Mouse (Mus musculus) thymus, adult 18-20 months (tissue): ENCODE results near the gene Gna15.

ENCODE experiments used
- DNase-seq, 2 experiments: peaks; one replicate each; pipeline ENCODE4 v3.0.0; 2022; ENCODE audit warnings: mixed read lengths in 2 of 2

Gna15 gene

GRCm38 (mm10) chr10:81553807-81554755 lies 30.1 kb upstream of the Gna15 start:
- DNase-seq: no peak

- no peak for DNase-seq
Measured at GRCm38 (mm10) chr10:81553232-81553631, 29.2 kb upstream of the Gna15 start.

- peak; percentile 73 to 87 for DNase-seq
Measured at GRCm38 (mm10) chr10:81551597-81552102, 27.6 kb upstream of the Gna15 start.

GRCm38 (mm10) chr10:81550257-81550656 lies 26.2 kb upstream of the Gna15 start:
- no peak for DNase-seq

GRCm38 (mm10) chr10:81548944-81549343 lies 24.9 kb upstream of the Gna15 start:
- DNase-seq: no peak

GRCm38 (mm10) chr10:81546788-81547571 lies 23.0 kb upstream of the Gna15 start:
- DNase-seq: no peak

- DNase-seq: no peak
Measured at GRCm38 (mm10) chr10:81546332-81546731, 22.3 kb upstream of the Gna15 start.

- peak; percentile 100 for DNase-seq
Measured at GRCm38 (mm10) chr10:81545161-81545747, 21.2 kb upstream of the Gna15 start, which contains the start of gene Gna11. Gna11 (minus strand) TSS chr10:81545190.

- no peak for DNase-seq
Measured at GRCm38 (mm10) chr10:81544296-81545160, 20.5 kb upstream of the Gna15 start.

GRCm38 (mm10) chr10:81543633-81544032 lies 19.6 kb upstream of the Gna15 start:
- no peak for DNase-seq

- DNase-seq: no peak
Measured at GRCm38 (mm10) chr10:81542727-81543460, 18.9 kb upstream of the Gna15 start.

GRCm38 (mm10) chr10:81541803-81542202 lies 17.8 kb upstream of the Gna15 start:
- no peak for DNase-seq

- no peak for DNase-seq
Measured at GRCm38 (mm10) chr10:81541363-81541762, 17.3 kb upstream of the Gna15 start.

GRCm38 (mm10) chr10:81538321-81539048 lies 14.5 kb upstream of the Gna15 start:
- no peak for DNase-seq

- no peak for DNase-seq
Measured at GRCm38 (mm10) chr10:81537429-81537828, 13.4 kb upstream of the Gna15 start.

GRCm38 (mm10) chr10:81536734-81537133 lies 12.7 kb upstream of the Gna15 start:
- no peak for DNase-seq

GRCm38 (mm10) chr10:81534826-81535225 lies 10.8 kb upstream of the Gna15 start:
- no peak for DNase-seq

GRCm38 (mm10) chr10:81526779-81527178 lies 2.8 kb upstream of the Gna15 start:
- DNase-seq: peak; percentile 61 to 70

- no peak for DNase-seq
Measured at GRCm38 (mm10) chr10:81525017-81525694, 1.1 kb upstream of the Gna15 start.

- no peak for DNase-seq
Measured at GRCm38 (mm10) chr10:81523570-81523969, 455 bp downstream of the Gna15 start.
